Mouse (Mus musculus): ENCODE results near the gene Pde7b.
"Not testable (repeated sequence)": the region's sequence is repeated elsewhere in the genome, so short reads cannot be mapped to it uniquely, and the experiment has no call there.

The Pde7b gene

GRCm38 (mm10) chr10:20550161-20550560 lies 174.7 kb downstream of the Pde7b start:
- DNase-seq (ENCODE audit: low read depth, low spot score): no peak

GRCm38 (mm10) chr10:20548833-20549710 lies 175.8 kb downstream of the Pde7b start:
- DNase-seq (ENCODE audit: low read depth, low spot score): no peak

DNA sequence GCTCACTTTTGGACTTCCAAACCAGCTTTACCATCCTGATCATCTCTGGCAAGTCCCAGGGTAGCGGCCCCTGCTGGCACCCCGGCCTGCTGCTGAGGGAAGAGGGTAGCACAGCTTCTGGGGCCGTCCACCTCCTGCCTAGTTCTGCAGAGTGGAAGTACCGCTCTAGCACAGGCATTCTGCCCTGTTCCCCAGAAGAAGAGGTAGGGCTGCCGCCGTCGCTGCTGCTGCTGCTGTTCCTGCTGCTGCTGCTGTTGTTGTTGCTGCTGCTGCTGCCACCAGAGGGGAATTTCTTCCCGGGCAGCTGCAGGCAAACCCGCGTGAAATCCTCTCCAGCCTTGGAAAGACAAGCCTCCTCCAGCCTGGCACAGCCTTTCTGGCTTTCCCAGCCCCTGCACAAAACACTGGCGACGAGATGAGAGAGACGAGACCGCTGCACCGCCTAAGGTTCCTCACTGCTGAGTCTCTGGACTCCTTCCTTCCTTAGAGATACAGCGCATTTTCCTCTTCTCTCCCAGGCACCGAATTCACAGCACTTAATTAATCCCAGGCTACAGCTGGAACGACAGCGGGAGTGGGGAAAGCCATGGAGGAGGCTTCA lies 176.8 kb downstream of the Pde7b start:
- DNase-seq (ENCODE audit: low read depth, low spot score): no peak

- DNase-seq (ENCODE audit: low read depth, low spot score): no peak
These were observed 181.8 kb downstream of the Pde7b start for GRCm38 (mm10) chr10:20543121-20543520.

- DNase-seq (ENCODE audit: low read depth, low spot score): no peak
These were observed 191.1 kb downstream of the Pde7b start for GRCm38 (mm10) chr10:20533811-20534210.

GRCm38 (mm10) chr10:20531921-20532320 lies 193.0 kb downstream of the Pde7b start:
- no peak for DNase-seq (ENCODE audit: low read depth, low spot score)

- DNase-seq (ENCODE audit: low read depth, low spot score): no peak
These were observed 196.1 kb downstream of the Pde7b start for GRCm38 (mm10) chr10:20528544-20529411.

- no peak for DNase-seq (ENCODE audit: low read depth, low spot score)
These were observed 197.1 kb downstream of the Pde7b start for GRCm38 (mm10) chr10:20527737-20528136.

- DNase-seq (ENCODE audit: low read depth, low spot score): no peak
These were observed 206.4 kb downstream of the Pde7b start for GRCm38 (mm10) chr10:20518529-20518889.

- not testable (repeated sequence) for DNase-seq (ENCODE audit: low read depth, low spot score)
These were observed 206.9 kb downstream of the Pde7b start for GRCm38 (mm10) chr10:20517756-20518528.

- DNase-seq (ENCODE audit: low read depth, low spot score): no peak
These were observed 211.0 kb downstream of the Pde7b start for GRCm38 (mm10) chr10:20513891-20514290.

GRCm38 (mm10) chr10:20513461-20513860 lies 211.4 kb downstream of the Pde7b start:
- DNase-seq (ENCODE audit: low read depth, low spot score): no peak

GRCm38 (mm10) chr10:20509819-20510218 lies 215.1 kb downstream of the Pde7b start:
- DNase-seq (ENCODE audit: low read depth, low spot score): no peak

- DNase-seq (ENCODE audit: low read depth, low spot score): no peak
These were observed 216.4 kb downstream of the Pde7b start for GRCm38 (mm10) chr10:20508497-20508896.

DNA sequence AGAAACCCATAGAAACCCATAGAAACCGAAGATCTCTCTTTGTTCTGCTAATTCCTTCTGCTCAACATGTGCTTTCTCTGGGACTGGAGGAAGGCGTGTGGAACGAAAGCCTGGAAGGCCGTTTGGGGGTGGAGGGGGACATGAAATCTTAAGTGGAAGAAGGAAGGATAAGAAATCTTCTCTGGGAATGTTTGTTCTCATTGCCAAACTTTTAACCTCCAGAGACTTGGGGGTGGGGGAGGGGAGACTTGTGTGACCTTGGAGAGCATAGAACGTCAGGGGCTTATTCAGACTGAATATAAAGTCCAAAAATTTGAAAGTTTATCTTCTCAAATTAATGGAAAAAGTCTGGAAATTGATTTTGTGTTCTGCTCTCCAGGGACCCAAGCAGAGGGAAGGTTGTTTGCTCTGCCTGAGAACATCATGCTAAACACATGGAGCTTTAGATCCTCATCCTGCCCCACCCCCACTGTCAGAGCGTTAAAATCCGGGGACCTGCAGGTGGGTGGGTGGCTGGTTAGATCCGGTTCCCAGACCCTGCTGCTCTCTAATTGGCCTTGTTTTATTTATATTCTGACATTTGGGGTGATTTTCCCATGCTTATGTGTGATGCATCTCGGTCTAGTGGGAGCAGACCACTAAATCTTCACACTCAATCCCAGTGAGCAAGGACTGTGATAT lies 217.0 kb downstream of the Pde7b start:
- no peak for DNase-seq (ENCODE audit: low read depth, low spot score)

DNA sequence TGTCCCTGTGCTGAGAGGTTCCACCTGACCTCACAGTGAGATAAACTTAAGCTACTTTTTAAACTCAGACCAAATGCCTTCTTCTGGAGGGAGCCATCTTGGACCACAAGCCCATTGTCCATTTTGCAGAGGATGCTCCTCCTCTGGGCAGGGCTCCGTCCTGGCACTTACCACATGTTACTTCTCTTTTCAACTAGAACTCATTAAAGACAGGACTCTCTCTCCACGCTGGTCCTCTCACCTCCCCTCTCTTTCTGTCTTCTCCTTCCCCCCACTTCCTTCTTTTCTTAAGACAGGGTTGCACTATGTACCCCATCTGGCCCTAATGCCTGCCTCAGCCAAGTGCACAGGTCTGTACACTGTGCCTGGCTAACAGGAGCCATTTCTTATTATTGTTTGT lies 217.8 kb downstream of the Pde7b start:
- no peak for DNase-seq (ENCODE audit: low read depth, low spot score)

DNA sequence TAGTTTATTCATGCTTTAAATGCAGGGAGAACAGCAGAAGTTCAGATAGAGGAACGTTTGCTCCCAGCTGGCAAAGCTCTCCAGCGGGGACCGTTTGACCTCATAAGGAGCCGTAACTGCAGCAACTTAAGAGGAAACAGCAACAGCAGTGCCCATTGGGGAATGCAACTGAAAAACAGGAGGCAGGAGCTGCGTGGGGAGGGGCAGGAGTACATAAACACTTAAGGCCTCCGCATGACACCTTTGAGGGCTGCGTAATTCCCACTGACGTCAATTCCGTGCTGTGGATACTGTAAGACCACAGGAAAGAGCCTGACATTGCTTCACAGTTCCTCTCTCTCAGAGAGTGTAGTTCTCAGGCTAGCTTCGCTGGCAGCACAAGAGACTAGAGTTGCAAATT lies 219.4 kb downstream of the Pde7b start:
- DNase-seq (ENCODE audit: low read depth, low spot score): no peak

- no peak for DNase-seq (ENCODE audit: low read depth, low spot score)
These were observed 220.1 kb downstream of the Pde7b start for GRCm38 (mm10) chr10:20504800-20505199.

DNA sequence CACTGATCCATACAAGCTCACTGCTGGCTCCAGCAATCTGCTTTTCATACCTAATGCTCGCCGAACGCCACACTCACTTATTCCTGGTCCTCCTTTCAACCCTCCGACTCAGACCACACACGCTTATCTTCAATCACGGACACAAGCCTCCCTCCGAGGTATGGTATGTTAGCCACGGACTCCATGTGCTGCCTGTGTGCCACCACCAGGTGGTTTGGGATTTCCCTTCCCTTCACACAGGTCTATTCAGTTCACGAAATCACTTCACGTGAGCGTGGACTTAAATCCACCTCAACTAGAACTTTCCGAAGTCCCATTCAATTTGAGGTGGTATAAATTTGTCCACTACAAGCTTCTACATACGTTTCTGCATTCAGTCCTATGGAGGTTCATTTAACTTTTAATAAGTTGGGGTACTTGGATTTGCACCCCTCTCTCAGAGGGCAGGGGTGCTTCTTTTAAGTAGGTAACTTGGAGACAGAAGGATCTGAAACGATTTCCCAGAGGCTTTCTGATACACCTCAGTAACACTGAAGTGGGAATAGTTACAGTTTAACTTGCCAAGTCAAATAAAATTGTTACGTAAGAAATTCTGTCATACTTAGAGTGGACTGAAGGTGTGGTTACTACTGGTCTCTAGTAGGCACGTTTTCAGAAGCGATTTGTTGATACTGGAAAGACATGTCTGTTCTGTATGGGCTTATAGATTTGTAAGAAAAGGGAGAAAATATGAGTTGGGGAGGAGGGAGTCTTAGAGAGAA lies 221.4 kb downstream of the Pde7b start:
- no peak for DNase-seq (ENCODE audit: low read depth, low spot score)

- DNase-seq (ENCODE audit: low read depth, low spot score): no peak
These were observed 223.7 kb downstream of the Pde7b start for GRCm38 (mm10) chr10:20501221-20501620.

Data from retina, adult 2 months (tissue).